Mouse (Mus musculus) left cerebral cortex, adult 6 months (tissue): Measurements from ENCODE around the gene Polr2b. TPM values are rescaled to one million over a fixed set of nuclear protein-coding genes. Genes with fewer than 3 reads are reported as not detected.

ENCODE experiments used
- long read RNA-seq, 2 experiments: library from polyadenylated mRNA; unstranded; transcript quantifications; one replicate each; pipeline ENCODE4 v2.0.0; 2019 to 2020
- polyA plus RNA-seq: library from polyadenylated mRNA; unstranded; fragments of <200 nt; fragmentation: Nextera tagmentation; gene quantifications from 2 replicates; pipeline ENCODE4 v1.2.3, GENCODE M21; 2021

The Polr2b gene
- polyA plus RNA-seq = 20.8 and 26.5 TPM in 2 replicates
- long read RNA-seq, experiment 1, full-length matches to known transcripts = 150 of 186 reads
- long read RNA-seq, experiment 1, partial matches to known transcripts = 27 of 186 reads
- long read RNA-seq, experiment 1, other reads (novel, unspliced or antisense) = 9 of 186 reads
- long read RNA-seq, experiment 2, full-length matches to known transcripts = 19 of 44 reads
- long read RNA-seq, experiment 2, partial matches to known transcripts = 24 of 44 reads
- long read RNA-seq, experiment 2, other reads (novel, unspliced or antisense) = 1 of 44 reads

DNA sequence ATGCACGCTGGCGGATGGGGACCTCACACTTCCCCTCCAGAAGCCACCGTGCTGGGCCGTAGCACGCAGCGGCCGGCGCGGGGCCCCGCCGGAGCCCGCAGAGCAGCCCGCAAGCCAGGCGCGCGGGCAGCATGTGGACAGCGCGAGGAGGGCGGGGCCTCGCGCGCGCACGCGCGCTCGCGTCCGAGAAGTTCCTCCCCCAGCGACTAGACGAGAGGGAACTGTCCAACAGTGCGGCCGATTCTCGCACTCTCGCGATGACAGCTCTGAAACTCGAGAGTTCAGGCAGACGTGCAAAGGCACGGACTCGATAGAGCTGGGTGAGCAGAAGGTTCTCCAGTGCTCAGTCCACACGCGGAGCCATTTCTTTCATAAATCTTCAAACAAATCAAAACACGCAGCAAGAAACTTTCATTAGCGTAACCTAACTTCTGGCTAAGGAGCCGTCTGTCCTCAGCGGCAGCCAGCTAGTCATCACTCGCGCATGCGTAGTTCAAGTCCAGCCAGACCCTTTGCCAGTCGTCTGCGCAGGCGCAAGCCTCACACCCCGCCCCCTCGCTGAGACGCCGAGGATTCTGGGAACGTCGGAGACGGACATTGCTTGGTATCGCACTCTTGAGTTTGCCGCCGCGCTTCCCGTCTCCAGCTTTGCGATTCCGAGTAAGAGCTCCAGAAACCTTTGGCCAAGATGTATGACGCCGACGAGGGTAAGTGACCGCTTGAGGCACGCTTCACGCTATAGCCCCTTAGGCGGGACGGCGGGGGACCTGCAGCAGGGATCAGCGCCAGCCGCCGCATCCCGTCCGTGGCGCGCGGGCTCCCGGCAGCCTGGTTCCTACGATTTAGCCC, at the start of gene Polr2b, which contains the start of gene Noa1:
Polr2b (plus strand) TSS at position 224 of the 849 bp plus-strand sequence.
Noa1 (minus strand) TSS at position 161 of the 849 bp plus-strand sequence.

DNA sequence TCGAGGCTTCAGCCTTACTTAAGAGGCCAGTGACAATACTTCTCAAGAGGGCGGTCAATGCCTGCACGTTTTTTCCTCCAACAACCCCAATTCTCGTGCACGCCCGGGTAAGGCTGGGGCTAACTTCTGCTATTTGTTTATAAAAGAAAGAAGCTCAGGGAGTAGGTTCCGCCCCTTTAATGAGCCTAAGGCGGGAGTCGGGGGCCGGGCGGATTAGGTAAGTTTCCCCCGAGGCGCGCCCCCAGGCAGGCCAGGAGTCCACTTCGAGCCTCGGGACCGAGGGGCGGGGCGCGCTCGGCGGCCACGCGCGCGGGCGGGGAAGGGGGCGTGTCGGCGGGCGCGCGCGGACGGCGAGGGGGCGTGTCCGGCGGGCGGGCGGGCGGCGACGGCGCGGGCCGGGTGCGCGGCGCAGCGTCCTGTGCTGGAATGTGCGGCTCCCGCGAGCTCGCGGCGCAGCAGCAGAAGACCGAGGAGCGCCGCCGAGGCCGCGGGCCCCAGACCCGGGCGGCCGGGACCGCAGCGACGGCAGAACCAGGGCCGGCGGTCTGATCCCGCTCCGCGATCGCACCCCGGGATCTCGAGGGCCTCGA, 44.8 kb upstream of the Polr2b start, which contains the start of gene Rest:
Rest (plus strand) TSS at position 411 of the 590 bp plus-strand sequence.

Other genes starting within 250 kb of the Polr2b start
- gene Hopx, start 195.0 kb upstream of the Polr2b start, polyA plus RNA-seq = 16.7 and 22.3 TPM in 2 replicates
- not detected in 2 replicates for gene Spink2, start 98.7 kb upstream of the Polr2b start, polyA plus RNA-seq
- gene Rest, start 44.7 kb upstream of the Polr2b start, polyA plus RNA-seq = 1.4 and 1.9 TPM in 2 replicates
- 14.0 and 19.6 TPM in 2 replicates for gene Noa1, start 63 bp upstream of the Polr2b start, polyA plus RNA-seq
- gene Igfbp7, start 97.9 kb downstream of the Polr2b start, polyA plus RNA-seq = 5.7 and 62.9 TPM in 2 replicates